Mouse (Mus musculus) forebrain, postnatal 0 days (tissue): ENCODE measurements around the gene Man2b1. TPM values are rescaled to one million over a fixed set of nuclear protein-coding genes. Genes with fewer than 3 reads are reported as not detected.
"Not testable (repeated sequence)": the region's sequence is repeated elsewhere in the genome, so short reads cannot be mapped to it uniquely, and the experiment has no call there.

ENCODE experiments used
- ATAC-seq: fragments of 200-750 bp; cut with Nextera tagmentation; 2 replicates; pipeline ENCODE4 v1.8.0; 2017; ENCODE audit warnings: mild to moderate bottlenecking, moderate library complexity
- DNase-seq: peaks from one replicate; pipeline ENCODE4 v3.0.0-alpha.2; 2015
- H3K27ac ChIP-seq: fragments of 300-500 bp; sonication (generic); 2 replicates; pipeline ENCODE4 v1.5.1; 2014; ENCODE audit warnings: low read depth, mild to moderate bottlenecking, antibody characterized with exemption, low read length, moderate library complexity, mixed read lengths
- H3K27me3 ChIP-seq: fragments of 300-500 bp; sonication (generic); 2 replicates; pipeline ENCODE4 v1.6.1; 2014; ENCODE audit warnings: mild to moderate bottlenecking, low read length, mixed read lengths; ENCODE audit not compliant: insufficient read depth
- H3K36me3 ChIP-seq: fragments of 300-500 bp; sonication (generic); 2 replicates; pipeline ENCODE4 v1.6.1; 2014; ENCODE audit warnings: mild to moderate bottlenecking, moderate library complexity; ENCODE audit not compliant: insufficient read depth
- H3K4me1 ChIP-seq: fragments of 300-500 bp; sonication (generic); 2 replicates; pipeline ENCODE4 v1.6.1; 2014; ENCODE audit warnings: antibody characterized with exemption; ENCODE audit not compliant: insufficient read depth
- H3K4me2 ChIP-seq: fragments of 300-500 bp; sonication (generic); 2 replicates; pipeline ENCODE4 v1.6.1; 2014; ENCODE audit warnings: low read depth, mild to moderate bottlenecking, moderate library complexity
- H3K4me3 ChIP-seq: fragments of 300-500 bp; sonication (generic); 2 replicates; pipeline ENCODE4 v1.5.1; 2014; ENCODE audit warnings: low read depth, low read length, mixed read lengths
- H3K9ac ChIP-seq: fragments of 300-500 bp; sonication (generic); 2 replicates; pipeline ENCODE4 v1.6.1; 2014; ENCODE audit warnings: mild to moderate bottlenecking
- H3K9me3 ChIP-seq: fragments of 300-500 bp; sonication (generic); 2 replicates; pipeline ENCODE4 v1.6.1; 2016; ENCODE audit warnings: low read length
- CTCF ChIP-seq: sonication (generic); IDR thresholded peaks from 2 replicates; pipeline ENCODE4 v1.5.1; 2016; ENCODE audit warnings: antibody characterized with exemption, control low read depth, low read depth
- WGBS: fragments of 180-500 bp; shearing (Covaris S2); extraction: QIAGEN DNeasy Blood & Tissue Kit; methylation state at CpG from one replicate; pipeline ENCODE4 v1.1.7; 2014; 5-methylcytosine and 5-hydroxymethylcytosine counted together
- polyA plus RNA-seq: library from polyadenylated mRNA; unstranded; fragments of >200 nt; fragmentation: Nextera tagmentation; extraction: Ambion mirVana; gene quantifications from 2 replicates; pipeline ENCODE4 v1.2.1, GENCODE M21; 2015
- total RNA-seq: library from RNA; depleted of rRNA; stranded (reverse); fragments of >200 nt; gene quantifications from 2 replicates; pipeline ENCODE4 v1.2.3, GENCODE M21; 2014

The Man2b1 gene
- total and polyA plus RNA-seq, 2 experiments from 2014 or later = 18.0 to 28.8 TPM

DNA sequence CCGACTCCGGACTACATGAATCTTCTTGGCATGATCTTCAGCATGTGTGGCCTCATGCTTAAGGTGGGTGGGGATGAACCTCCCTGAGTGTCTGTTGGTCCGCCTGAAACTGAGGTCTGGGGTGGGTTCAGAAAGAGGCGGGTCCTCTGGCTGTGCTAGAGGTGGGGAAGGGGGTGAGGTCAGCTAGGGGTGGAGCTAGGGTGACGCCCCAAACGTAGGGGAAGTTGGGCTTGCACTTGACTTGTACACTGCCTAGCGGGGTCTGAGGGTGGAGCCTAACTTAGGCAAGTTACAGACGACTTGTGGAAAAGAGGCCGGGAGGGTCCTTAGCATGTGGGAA lies 1.9 kb upstream of the Man2b1 start, which contains the start of gene Wdr83:
Gene Wdr83 (minus strand): TSS at position 91 of the 340 bp plus-strand sequence.
- ATAC-seq (no peak), DNase-seq (no peak)

DNA sequence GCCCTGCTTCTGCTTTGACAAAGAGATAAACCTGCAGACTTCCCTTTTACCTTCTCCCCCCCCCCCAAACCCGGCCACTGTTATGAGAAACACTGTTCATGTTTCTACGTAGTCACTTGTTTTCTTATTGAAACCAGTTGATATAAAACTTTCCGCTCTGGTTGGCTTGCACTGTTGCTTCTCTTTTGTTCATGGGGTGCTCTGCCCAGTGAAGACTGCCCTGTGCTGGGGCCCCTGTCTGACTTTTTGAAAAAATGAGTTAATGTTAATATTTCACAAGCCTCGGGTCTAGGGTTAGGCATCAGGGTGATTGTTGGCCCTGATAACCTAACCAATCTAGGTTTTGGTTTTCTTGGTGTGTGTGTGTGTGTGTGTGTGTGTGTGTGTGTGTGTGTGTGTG lies 901 bp upstream of the Man2b1 start:
- not testable (repeated sequence) for DNase-seq, H3K27ac ChIP-seq, H3K4me2 ChIP-seq, ATAC-seq, H3K4me3 ChIP-seq, H3K36me3 ChIP-seq, H3K27me3 ChIP-seq, H3K9ac ChIP-seq, H3K9me3 ChIP-seq
- peaks cover 16% of the 10 kb centered on the region for H3K4me1 ChIP-seq
- WGBS = 92% methylated on average over 4 of the region's 4 CpGs

More for the DNA sequence above, 1.9 kb upstream of the Man2b1 start, which contains the start of gene Wdr83:
- Histone ChIP-seq H3K4me3 (peak within 1 kb of the TSS; percentile 83), H3K27ac (peak within 1 kb of the TSS; percentile 69), H3K36me3 (peaks cover 9% of the 10 kb centered on the region), H3K9me3 (no peaks in the 10 kb centered on the region), H3K9ac (peak within 1 kb of the TSS; percentile 78), H3K27me3 (no peaks in the 10 kb centered on the region), H3K4me2 (peak within 1 kb of the TSS; percentile 99), H3K4me1 (peaks cover 16% of the 10 kb centered on the region)
- WGBS = 3% methylated on average over 9 of the region's 9 CpGs
- no peak for TF ChIP-seq CTCF

DNA sequence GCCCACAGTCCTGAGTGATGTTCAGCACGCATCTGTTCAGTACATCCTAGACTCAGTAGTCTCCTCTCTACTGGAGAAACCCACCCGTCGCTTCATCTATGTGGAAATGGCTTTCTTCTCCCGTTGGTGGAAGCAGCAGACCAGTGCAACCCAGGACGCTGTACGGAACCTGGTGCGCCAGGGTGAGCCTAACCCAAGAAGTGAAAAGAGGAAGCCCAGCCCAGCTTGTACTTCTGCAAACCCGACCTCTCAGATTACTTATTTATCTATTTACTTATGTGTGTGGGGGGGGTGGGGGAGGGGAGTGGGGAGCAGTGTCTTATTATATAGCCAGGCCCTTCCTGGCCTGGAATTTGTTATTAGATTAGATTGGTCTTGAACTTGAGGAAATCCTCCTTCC lies 1.6 kb downstream of the Man2b1 start:
- no peaks in the 10 kb centered on the region for H3K9me3 ChIP-seq
- WGBS = 89% methylated on average over 8 of the region's 8 CpGs

DNA sequence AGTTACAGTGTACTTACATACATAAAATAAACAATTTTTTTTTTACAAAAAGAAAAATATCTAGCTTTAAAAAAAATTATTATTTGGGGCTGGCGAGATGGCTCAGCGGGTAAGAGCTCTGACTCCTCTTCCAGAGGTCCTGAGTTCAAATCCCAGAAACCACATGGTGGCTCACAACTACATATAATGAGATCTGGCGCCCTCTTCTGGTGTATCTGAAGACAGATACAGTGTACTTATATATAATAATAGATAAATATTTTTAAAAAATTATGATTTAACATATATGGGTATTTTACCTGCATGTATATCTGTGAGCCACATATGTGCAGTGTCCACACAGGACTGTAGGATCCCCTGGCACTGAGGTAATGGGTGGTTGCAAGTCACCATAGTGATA lies 3.2 kb downstream of the Man2b1 start:
- no peak overlapping the region for H3K9ac ChIP-seq
- peaks cover 16% of the 10 kb centered on the region for H3K36me3 ChIP-seq
- 83% methylated on average over 3 of the region's 3 CpGs for WGBS
- H3K27ac ChIP-seq = no peak overlapping the region
- no peaks in the 10 kb centered on the region for H3K9me3 ChIP-seq
- no peak overlapping the region for H3K4me3 ChIP-seq
- H3K4me1 ChIP-seq = peaks cover 9% of the 10 kb centered on the region; the same call in 1 of the 2 replicates
- H3K4me2 ChIP-seq = no peak overlapping the region
- ATAC-seq (no peak), DNase-seq (no peak)
- H3K27me3 ChIP-seq = no peaks in the 10 kb centered on the region
- TF ChIP-seq CTCF = no peak

More for the DNA sequence above, 1.6 kb downstream of the Man2b1 start:
- no peak overlapping the region for H3K27ac ChIP-seq
- ATAC-seq (no peak), DNase-seq (no peak)
- no peak for TF ChIP-seq CTCF
- H3K27me3 ChIP-seq = no peaks in the 10 kb centered on the region
- H3K9ac ChIP-seq = no peak overlapping the region
- H3K4me2 ChIP-seq = no peak overlapping the region
- no peak overlapping the region for H3K4me3 ChIP-seq
- peaks cover 16% of the 10 kb centered on the region for H3K36me3 ChIP-seq
- peaks cover 14% of the 10 kb centered on the region for H3K4me1 ChIP-seq

DNA sequence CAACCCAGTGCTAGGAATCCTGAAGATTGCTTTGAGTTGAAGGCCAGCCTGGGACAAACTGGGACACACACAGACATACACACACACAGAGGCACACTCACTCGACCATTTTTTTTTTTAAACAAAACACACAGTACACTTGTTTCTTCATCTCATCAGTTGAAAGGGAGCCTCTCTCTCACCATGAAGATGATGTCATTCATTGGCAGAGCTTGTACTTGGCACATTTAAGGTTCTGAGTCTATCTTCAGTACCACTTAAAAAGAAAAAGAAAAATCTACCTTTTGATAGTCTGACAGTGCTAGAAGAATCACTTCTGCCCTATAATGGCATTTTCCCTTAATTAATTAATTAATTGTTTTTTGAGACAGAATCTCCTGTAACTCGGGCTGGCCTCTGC lies 5.7 kb downstream of the Man2b1 start:
- H3K9ac ChIP-seq = no peak overlapping the region

DNA sequence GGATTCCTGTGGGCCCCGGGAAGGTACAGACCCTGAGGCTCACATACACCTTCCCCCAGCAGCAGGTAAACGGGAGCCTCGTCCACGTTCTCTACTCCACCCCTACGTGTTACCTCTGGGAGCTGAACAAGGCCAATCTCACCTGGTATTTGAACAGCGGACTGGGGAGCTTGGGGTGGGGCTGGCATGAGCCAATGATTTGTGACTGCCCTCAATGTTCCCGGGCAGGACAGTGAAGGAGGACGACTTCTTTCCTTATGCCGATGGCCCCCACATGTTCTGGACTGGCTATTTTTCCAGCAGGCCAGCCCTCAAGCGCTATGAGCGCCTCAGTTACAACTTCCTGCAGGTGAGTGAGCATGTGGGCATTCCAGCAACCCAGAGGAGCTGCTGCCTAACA lies 7.8 kb downstream of the Man2b1 start:
- Histone ChIP-seq H3K36me3 (peaks cover 38% of the 10 kb centered on the region), H3K4me2 (no peak overlapping the region), H3K9me3 (no peaks in the 10 kb centered on the region), H3K9ac (no peak overlapping the region), H3K27ac (no peak overlapping the region), H3K4me3 (no peak overlapping the region), H3K27me3 (no peaks in the 10 kb centered on the region), H3K4me1 (no peaks in the 10 kb centered on the region)
- no peak for ATAC-seq
- DNase-seq = no peak
- WGBS = 94% methylated on average over 11 of the region's 11 CpGs
- TF ChIP-seq CTCF = no peak

More for the DNA sequence above, 5.7 kb downstream of the Man2b1 start:
- no peak for DNase-seq
- Histone ChIP-seq H3K36me3 (peaks cover 26% of the 10 kb centered on the region), H3K4me2 (no peak overlapping the region), H3K9me3 (no peaks in the 10 kb centered on the region), H3K4me1 (no peaks in the 10 kb centered on the region), H3K27me3 (no peaks in the 10 kb centered on the region), H3K27ac (no peak overlapping the region), H3K4me3 (no peak overlapping the region)
- WGBS = 60% methylated on average over 2 of the region's 2 CpGs
- TF ChIP-seq CTCF = no peak
- no peak for ATAC-seq

DNA sequence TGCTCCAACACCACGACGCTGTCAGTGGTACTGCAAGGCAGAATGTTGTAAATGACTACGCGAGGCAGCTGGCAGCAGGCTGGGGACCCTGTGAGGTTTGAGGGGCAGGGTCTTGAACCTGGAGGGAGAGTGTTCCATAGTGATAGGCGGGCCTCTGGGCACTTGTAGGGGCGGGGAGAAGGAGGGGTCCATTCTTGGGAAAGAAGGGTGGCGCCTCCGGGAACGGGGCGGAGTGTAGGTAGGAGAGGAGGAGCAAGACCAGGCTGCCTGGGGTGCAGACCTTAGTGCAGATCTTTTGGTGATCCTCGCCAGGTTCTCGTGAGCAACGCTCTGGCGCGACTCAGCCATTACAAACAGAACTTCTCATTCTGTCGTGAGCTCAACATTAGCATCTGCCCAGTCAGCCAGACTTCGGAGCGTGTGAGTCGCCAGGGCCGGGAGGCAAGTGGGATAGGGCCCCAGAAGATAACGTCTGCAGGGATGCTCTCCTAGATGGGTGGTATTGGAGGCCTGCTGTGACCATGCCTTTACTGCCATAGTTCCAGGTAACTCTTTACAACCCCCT lies 8.5 kb downstream of the Man2b1 start:
- no peak for TF ChIP-seq CTCF
- no peak overlapping the region for H3K4me2 ChIP-seq
- DNase-seq (no peak), ATAC-seq (no peak)
- H3K27ac ChIP-seq = no peak overlapping the region
- H3K36me3 ChIP-seq = peaks cover 44% of the 10 kb centered on the region
- WGBS = 40% methylated on average over 21 of the region's 21 CpGs
- H3K9me3 ChIP-seq = no peaks in the 10 kb centered on the region
- H3K27me3 ChIP-seq = no peaks in the 10 kb centered on the region
- no peaks in the 10 kb centered on the region for H3K4me1 ChIP-seq
- H3K4me3 ChIP-seq = no peak overlapping the region
- no peak overlapping the region for H3K9ac ChIP-seq

DNA sequence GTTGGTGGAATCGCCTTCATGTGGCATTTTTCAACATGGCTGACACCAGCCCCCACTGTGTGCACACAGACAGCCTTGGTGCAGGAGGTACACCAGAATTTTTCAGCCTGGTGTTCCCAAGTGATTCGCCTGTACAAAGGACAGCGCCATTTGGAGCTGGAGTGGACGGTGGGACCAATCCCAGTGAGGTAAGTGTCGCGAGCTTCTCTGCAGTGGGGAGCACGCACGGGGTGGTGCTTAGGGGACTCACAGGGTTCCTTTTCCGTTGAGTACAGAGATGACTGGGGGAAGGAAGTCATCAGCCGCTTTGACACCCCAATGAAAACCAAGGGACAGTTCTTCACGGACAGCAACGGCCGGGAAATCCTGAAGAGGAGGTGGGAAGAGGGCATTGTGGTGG lies 12.0 kb downstream of the Man2b1 start:
- H3K9me3 ChIP-seq = no peaks in the 10 kb centered on the region
- WGBS = 94% methylated on average over 13 of the region's 13 CpGs
- no peaks in the 10 kb centered on the region for H3K27me3 ChIP-seq
- H3K27ac ChIP-seq = no peak overlapping the region
- H3K9ac ChIP-seq = no peak overlapping the region
- peaks cover 46% of the 10 kb centered on the region for H3K36me3 ChIP-seq
- H3K4me3 ChIP-seq = no peak overlapping the region
- no peaks in the 10 kb centered on the region for H3K4me1 ChIP-seq
- no peak for DNase-seq
- no peak for ATAC-seq
- no peak for TF ChIP-seq CTCF
- no peak overlapping the region for H3K4me2 ChIP-seq
